In genomic region chr11:117986126-117987031, GRCm38 (mm10) we compare ENCODE assay signal across 8 mouse cellular contexts. TPM values are rescaled to one million over a fixed set of nuclear protein-coding genes. Genes with fewer than 3 reads are reported as not detected.
DNase-seq lines count a peak whose midpoint lies in the region; ATAC-seq and TF ChIP-seq lines count a peak whose summit lies in the region.

Gene Pgs1 (plus strand): TSS chr11:117986292.

- TF ChIP-seq EP300 in heart, postnatal 0 days (IDR thresholded peaks at IDR 0.05; ENCODE audit: low read depth), result no peak
- TF ChIP-seq EP300 in liver, postnatal 0 days (IDR thresholded peaks at IDR 0.05; ENCODE audit: low read depth), result no peak

- 6% methylated on average over 49 of the region's 51 CpGs for WGBS in forebrain, embryonic 13.5 days
- WGBS in heart, postnatal 0 days, result 7% methylated on average over 47 of the region's 51 CpGs
- WGBS in liver, postnatal 0 days (ENCODE audit: insufficient replicate concordance), result 7% methylated on average over 50 of the region's 51 CpGs
- 6% methylated on average over 51 of the region's 51 CpGs for WGBS in neural tube, embryonic 13.5 days

- 0 out of 2 replicates have a peak, but pooled peaks cover 4% of the 10 kb centered on the region for H3K36me3 ChIP-seq in E14TG2a.4 (ENCODE audit: insufficient read depth, low read length)
- H3K36me3 ChIP-seq in forebrain, embryonic 13.5 days (ENCODE audit: poor library complexity, severe bottlenecking), result no peaks in the 10 kb centered on the region
- H3K36me3 ChIP-seq in heart, postnatal 0 days (replicated peaks; ENCODE audit: control insufficient read depth, insufficient read depth, low read length), result no peaks in the 10 kb centered on the region
- 0 out of 2 replicates have a peak, but pooled peaks cover 2% of the 10 kb centered on the region for H3K36me3 ChIP-seq in liver, postnatal 0 days (replicated peaks; ENCODE audit: insufficient read depth, low read length)
- H3K36me3 ChIP-seq in neural tube, embryonic 13.5 days, result no peaks in the 10 kb centered on the region

- peak within 1 kb of the TSS; percentile 96 for H3K9ac ChIP-seq in forebrain, embryonic 13.5 days
- H3K9ac ChIP-seq in heart, postnatal 0 days (replicated peaks; ENCODE audit: low read depth, low read length), result peak within 1 kb of the TSS; percentile 98
- peak within 1 kb of the TSS; percentile 93 for H3K9ac ChIP-seq in liver, postnatal 0 days (replicated peaks)
- H3K9ac ChIP-seq in neural tube, embryonic 13.5 days, result peak within 1 kb of the TSS; percentile 96

- H3K9me3 ChIP-seq in E14TG2a.4 (ENCODE audit: low read length), result no peaks in the 10 kb centered on the region
- no peaks in the 10 kb centered on the region for H3K9me3 ChIP-seq in forebrain, embryonic 13.5 days (replicated peaks)
- H3K9me3 ChIP-seq in heart, postnatal 0 days (replicated peaks; ENCODE audit: control insufficient read depth, low read length), result no peaks in the 10 kb centered on the region
- H3K9me3 ChIP-seq in liver, postnatal 0 days (ENCODE audit: low read length), result no peaks in the 10 kb centered on the region
- H3K9me3 ChIP-seq in neural tube, embryonic 13.5 days, result no peaks in the 10 kb centered on the region

- H3K4me1 ChIP-seq in E14TG2a.4 (replicated peaks; ENCODE audit: low read depth, low read length), result peaks cover 84% of the 10 kb centered on the region
- peaks cover 40% of the 10 kb centered on the region for H3K4me1 ChIP-seq in forebrain, embryonic 13.5 days
- peaks cover 23% of the 10 kb centered on the region for H3K4me1 ChIP-seq in heart, postnatal 0 days (ENCODE audit: control insufficient read depth, insufficient read depth)
- H3K4me1 ChIP-seq in liver, postnatal 0 days (ENCODE audit: insufficient read depth), result peaks cover 43% of the 10 kb centered on the region
- peaks cover 49% of the 10 kb centered on the region for H3K4me1 ChIP-seq in neural tube, embryonic 13.5 days (replicated peaks)

- H3K27me3 ChIP-seq in E14TG2a.4 (ENCODE audit: insufficient read depth, low read length), result no peaks in the 10 kb centered on the region
- no peaks in the 10 kb centered on the region for H3K27me3 ChIP-seq in forebrain, embryonic 13.5 days
- H3K27me3 ChIP-seq in heart, postnatal 0 days (ENCODE audit: control insufficient read depth, insufficient read depth, low read length), result no peaks in the 10 kb centered on the region
- H3K27me3 ChIP-seq in liver, postnatal 0 days (ENCODE audit: insufficient read depth, low read length), result no peaks in the 10 kb centered on the region
- H3K27me3 ChIP-seq in neural tube, embryonic 13.5 days, result no peaks in the 10 kb centered on the region

- H3K4me3 ChIP-seq in E14TG2a.4 (replicated peaks; ENCODE audit: low read length), result peak within 1 kb of the TSS; percentile 98
- H3K4me3 ChIP-seq in forebrain, embryonic 13.5 days, result peak within 1 kb of the TSS; percentile 100
- peak within 1 kb of the TSS; percentile 100 for H3K4me3 ChIP-seq in heart, postnatal 0 days (ENCODE audit: low read depth, low read length)
- H3K4me3 ChIP-seq in liver, postnatal 0 days (ENCODE audit: low read depth, low read length), result peak within 1 kb of the TSS; percentile 93
- peak within 1 kb of the TSS; percentile 97 for H3K4me3 ChIP-seq in neural tube, embryonic 13.5 days

- H3K27ac ChIP-seq in forebrain, embryonic 13.5 days, result peak within 1 kb of the TSS; percentile 83
- H3K27ac ChIP-seq in heart, postnatal 0 days (ENCODE audit: low read depth), result peak within 1 kb of the TSS; percentile 73
- peak within 1 kb of the TSS; percentile 92 for H3K27ac ChIP-seq in liver, postnatal 0 days (ENCODE audit: low read depth)
- peak within 1 kb of the TSS; percentile 90 for H3K27ac ChIP-seq in neural tube, embryonic 13.5 days (replicated peaks)

- peak; percentile 96 for ATAC-seq in forebrain, embryonic 13.5 days
- ATAC-seq in heart, postnatal 0 days (ENCODE audit: insufficient read depth, low read depth), result peak; percentile 87
- peak; percentile 87 for ATAC-seq in liver, postnatal 0 days
- ATAC-seq in neural tube, embryonic 13.5 days (ENCODE audit: low read depth), result peak; percentile 90

- H3K4me2 ChIP-seq in forebrain, embryonic 13.5 days, result peak within 1 kb of the TSS; percentile 94
- peak within 1 kb of the TSS; percentile 89 for H3K4me2 ChIP-seq in heart, postnatal 0 days (ENCODE audit: low read depth, low read length)
- peak within 1 kb of the TSS; percentile 73 for H3K4me2 ChIP-seq in liver, postnatal 0 days (ENCODE audit: low read depth, low read length)
- peak within 1 kb of the TSS; percentile 94 for H3K4me2 ChIP-seq in neural tube, embryonic 13.5 days

- DNase-seq in c-Kit-positive CD71-positive TER-119-positive erythroid progenitor cells, embryonic 14.5 days (ENCODE audit: low spot score), result peak; percentile 84
- peak; percentile 88 for DNase-seq in heart, postnatal 0 days (ENCODE audit: low spot score)
- peak; percentile 91 to 95 for DNase-seq in kidney, postnatal 36 days
- peak; percentile 94 for DNase-seq in liver, postnatal 0 days
- DNase-seq in telencephalon, adult 2 months (ENCODE audit: low read depth, low spot score), result peak; percentile 76

- no peak for TF ChIP-seq CTCF in E14TG2a.4 (conservative IDR thresholded peaks at IDR 0.05; ENCODE audit: low read length)
- TF ChIP-seq CTCF in heart, postnatal 0 days (IDR thresholded peaks at IDR 0.05; ENCODE audit: low read depth), result no peak
- no peak for TF ChIP-seq CTCF in liver, postnatal 0 days (IDR thresholded peaks at IDR 0.05; ENCODE audit: low read depth)

RNA-seq across cellular contexts. Expression of gene Pgs1, which starts in this region (rescaled TPM):
- polyA plus RNA-seq in forebrain, embryonic 13.5 days (2015; fragmentation: Nextera tagmentation; extraction: Ambion mirVana), result 42.7 and 47.7 TPM in 2 replicates
- 27.2 and 33.0 TPM in 2 replicates for total RNA-seq in heart, postnatal 0 days (2014; rRNA removed; ENCODE audit: low replicate concordance)
- polyA plus RNA-seq in heart, postnatal 0 days (2015; fragmentation: Nextera tagmentation; extraction: Ambion mirVana), result 20.3 and 21.8 TPM in 2 replicates
- 9.1 and 10.1 TPM in 2 replicates for polyA plus RNA-seq in liver, postnatal 0 days (2015; fragmentation: Nextera tagmentation; extraction: Ambion mirVana)
- 46.9 and 49.0 TPM in 2 replicates for polyA plus RNA-seq in neural tube, embryonic 13.5 days (2015; fragmentation: Nextera tagmentation; extraction: Ambion mirVana)

Comparison
In these comparisons a context has a peak if more than half of its experiments do, and no peak if none do; other contexts are left out.
1. Peak in every context shown above with its lines: DNase-seq, ATAC-seq, H3K4me3 ChIP-seq and H3K27ac ChIP-seq.